Mouse (Mus musculus) olfactory bulb, adult 2 months (tissue): Measurements from ENCODE around the gene Emsy. TPM values are rescaled to one million over a fixed set of nuclear protein-coding genes. Genes with fewer than 3 reads are reported as not detected.

ENCODE experiments used
- H3K27ac ChIP-seq: fragments of 200-500 bp; 2 replicates; pipeline ENCODE4 v1.5.1; 2012; ENCODE audit warnings: low read depth, low read length; ENCODE audit not compliant: insufficient read depth
- H3K4me1 ChIP-seq: fragments of 200-500 bp; 2 replicates; pipeline ENCODE4 v1.6.1; 2012; ENCODE audit warnings: low read length; ENCODE audit not compliant: control insufficient read depth, insufficient read depth
- H3K4me3 ChIP-seq: fragments of 200-500 bp; 2 replicates; pipeline ENCODE4 v1.5.1; 2012; ENCODE audit warnings: mild to moderate bottlenecking, low read depth, low read length, moderate library complexity; ENCODE audit not compliant: insufficient read depth
- CTCF ChIP-seq: fragments of 200-500 bp; IDR thresholded peaks from 2 replicates; pipeline ENCODE4 v1.5.1; 2012; ENCODE audit warnings: low read depth, mild to moderate bottlenecking, low read length, moderate library complexity; ENCODE audit not compliant: insufficient read depth
- POLR2A ChIP-seq: fragments of 200-500 bp; IDR thresholded peaks from 2 replicates; pipeline ENCODE4 v1.6.1; 2012; ENCODE audit warnings: mild to moderate bottlenecking, low read depth, low read length, moderate library complexity; ENCODE audit not compliant: insufficient read depth
- WGBS: fragments of 180-500 bp; shearing (Covaris S2); methylation state at CpG from one replicate; pipeline ENCODE4 v1.1.7; 2018; 5-methylcytosine and 5-hydroxymethylcytosine counted together
- polyA plus RNA-seq: library from polyadenylated mRNA; stranded (reverse); fragments of >200 nt; gene quantifications from 2 replicates; pipeline ENCODE4 v1.2.4, GENCODE M21; 2012; ENCODE audit warnings: low replicate concordance; ENCODE audit not compliant: missing spikeins, insufficient read depth, insufficient read length

Emsy gene
- not detected in 2 replicates for polyA plus RNA-seq

GRCm38 (mm10) chr7:98656531-98657221 is at the start of gene Emsy:
TSS of gene Emsy (minus strand) at chr7:98656783.
- TF ChIP-seq CTCF (no peak), POLR2A (peak; percentile 70; the same call in 1 of the 2 replicates)
- Histone ChIP-seq H3K4me3 (peak within 1 kb of the TSS; percentile 95), H3K27ac (peak within 1 kb of the TSS; percentile 84), H3K4me1 (peaks cover 3% of the 10 kb centered on the region; the same call in 1 of the 2 replicates)
- under 1% methylated on average over 42 of the region's 42 CpGs for WGBS

DNA sequence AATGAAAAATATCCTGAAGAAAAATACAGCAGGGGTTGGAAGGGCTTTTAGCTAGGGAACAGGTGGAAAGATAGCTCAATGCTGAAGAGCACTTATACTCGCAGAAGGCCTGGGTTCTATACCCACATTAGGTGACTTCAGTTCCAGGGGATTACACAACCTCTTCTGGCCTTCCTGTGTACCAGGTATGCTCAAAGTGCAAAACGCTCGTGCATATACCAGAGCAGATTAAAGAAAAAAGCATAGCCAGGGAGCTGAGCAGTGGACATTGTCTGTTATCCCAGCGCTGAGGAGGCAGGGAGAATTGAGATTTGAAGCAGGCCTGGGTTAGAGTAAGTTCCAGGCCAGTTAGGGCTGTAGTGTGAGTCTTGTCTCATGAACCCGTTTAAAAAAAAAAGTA is 47.7 kb upstream of the Emsy start:
- Histone ChIP-seq H3K4me1 (peaks cover 2% of the 10 kb centered on the region; the same call in 1 of the 2 replicates), H3K27ac (no peak overlapping the region), H3K4me3 (no peak overlapping the region)
- 39% methylated on average over 5 of the region's 5 CpGs for WGBS
- TF ChIP-seq POLR2A (no peak), CTCF (no peak)

GRCm38 (mm10) chr7:98703365-98703881 is 46.8 kb upstream of the Emsy start:
- H3K4me1 ChIP-seq, result peaks cover 2% of the 10 kb centered on the region; the same call in 1 of the 2 replicates
- no peak overlapping the region for H3K27ac ChIP-seq
- under 1% methylated on average over 38 of the region's 38 CpGs for WGBS
- no peak for TF ChIP-seq CTCF
- no peak for TF ChIP-seq POLR2A
- H3K4me3 ChIP-seq, result peak overlapping the region; percentile 71

GRCm38 (mm10) chr7:98702283-98703240 is 46.0 kb upstream of the Emsy start, which contains the start of gene Thap12:
TSS of gene Thap12 (plus strand) at chr7:98703103.
- TF ChIP-seq POLR2A (peak; percentile 69; the same call in 1 of the 2 replicates), CTCF (no peak)
- Histone ChIP-seq H3K27ac (no peak within 1 kb of the TSS; the same call in 1 of the 2 replicates), H3K4me3 (peak within 1 kb of the TSS; percentile 71), H3K4me1 (peaks cover 2% of the 10 kb centered on the region; the same call in 1 of the 2 replicates)
- 1% methylated on average over 65 of the region's 65 CpGs for WGBS

DNA sequence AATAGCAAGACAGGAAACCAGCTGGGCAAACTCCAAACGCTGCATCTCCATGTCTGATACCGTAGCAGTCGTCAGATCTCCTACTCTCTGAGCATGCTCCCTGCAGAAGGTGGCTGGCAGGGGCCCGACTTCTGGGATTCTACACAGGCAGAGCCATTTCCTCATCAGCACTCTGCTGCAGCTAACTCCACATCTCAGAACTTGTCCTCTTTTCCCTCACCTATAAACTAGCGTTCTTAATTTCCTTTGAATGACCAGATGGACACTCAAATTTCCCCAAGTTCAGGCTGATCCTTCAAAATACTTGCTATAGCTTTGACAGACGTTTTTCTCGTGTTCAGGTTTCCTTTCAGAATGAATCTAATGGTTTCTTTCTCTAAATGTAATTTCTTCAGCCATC is 45.2 kb upstream of the Emsy start:
- no peak for TF ChIP-seq POLR2A
- TF ChIP-seq CTCF, result no peak
- Histone ChIP-seq H3K4me3 (no peak overlapping the region), H3K4me1 (peaks cover 2% of the 10 kb centered on the region; the same call in 1 of the 2 replicates), H3K27ac (no peak overlapping the region)
- WGBS, result 41% methylated on average over 7 of the region's 7 CpGs

DNA sequence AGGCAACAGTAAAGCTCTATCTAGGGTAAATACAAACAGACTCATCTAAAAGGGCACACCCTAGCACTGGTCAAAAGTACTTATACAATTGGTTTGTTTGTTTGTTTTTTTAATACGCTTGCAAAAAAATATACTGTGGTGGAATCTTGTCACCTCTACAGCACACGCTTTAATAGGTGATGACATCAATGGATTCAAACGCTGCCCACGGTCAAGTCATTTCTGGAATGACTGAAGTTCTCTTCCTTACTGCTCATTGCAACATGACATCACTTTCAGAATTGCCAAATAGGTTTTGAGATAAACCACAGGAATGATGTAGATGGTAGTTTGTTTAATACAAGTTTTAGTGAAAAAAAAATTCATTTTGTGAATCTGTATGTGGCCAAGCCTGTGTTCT is 42.0 kb upstream of the Emsy start:
- no peak for TF ChIP-seq CTCF
- no peak for TF ChIP-seq POLR2A
- WGBS, result 95% methylated on average over 4 of the region's 4 CpGs
- H3K4me1 ChIP-seq, result peaks cover 2% of the 10 kb centered on the region; the same call in 1 of the 2 replicates

DNA sequence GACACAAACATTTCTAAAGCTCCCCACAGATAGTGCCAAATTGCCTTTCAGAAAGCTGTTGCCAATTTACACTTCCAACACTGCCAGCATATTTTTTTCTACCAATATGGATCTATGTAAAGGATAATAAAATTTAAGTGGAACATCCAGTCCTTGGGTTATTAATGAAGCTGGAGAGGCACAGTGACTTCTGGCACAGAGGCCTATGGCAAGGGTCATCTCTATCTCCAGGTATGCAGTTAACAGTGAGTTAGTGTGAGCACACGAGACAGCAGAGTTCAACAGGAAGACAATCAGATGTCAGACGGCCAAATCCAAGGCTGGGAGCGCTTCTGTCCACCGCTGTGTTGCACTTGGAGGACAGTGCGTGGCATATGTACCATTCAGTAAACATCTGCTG is 41.5 kb upstream of the Emsy start:
- no peak for TF ChIP-seq CTCF
- TF ChIP-seq POLR2A, result no peak
- WGBS, result 65% methylated on average over 5 of the region's 5 CpGs

More for the DNA sequence above, 42.0 kb upstream of the Emsy start:
- no peak overlapping the region for H3K4me3 ChIP-seq
- no peak overlapping the region for H3K27ac ChIP-seq

GRCm38 (mm10) chr7:98697496-98697895 is 40.9 kb upstream of the Emsy start:
- Histone ChIP-seq H3K4me1 (peaks cover 8% of the 10 kb centered on the region), H3K27ac (no peak overlapping the region), H3K4me3 (no peak overlapping the region)
- TF ChIP-seq POLR2A (no peak), CTCF (no peak)
- 11% methylated on average over 2 of the region's 2 CpGs for WGBS

More for the DNA sequence above, 41.5 kb upstream of the Emsy start:
- peaks cover 3% of the 10 kb centered on the region for H3K4me1 ChIP-seq
- H3K4me3 ChIP-seq, result no peak overlapping the region
- H3K27ac ChIP-seq, result no peak overlapping the region

DNA sequence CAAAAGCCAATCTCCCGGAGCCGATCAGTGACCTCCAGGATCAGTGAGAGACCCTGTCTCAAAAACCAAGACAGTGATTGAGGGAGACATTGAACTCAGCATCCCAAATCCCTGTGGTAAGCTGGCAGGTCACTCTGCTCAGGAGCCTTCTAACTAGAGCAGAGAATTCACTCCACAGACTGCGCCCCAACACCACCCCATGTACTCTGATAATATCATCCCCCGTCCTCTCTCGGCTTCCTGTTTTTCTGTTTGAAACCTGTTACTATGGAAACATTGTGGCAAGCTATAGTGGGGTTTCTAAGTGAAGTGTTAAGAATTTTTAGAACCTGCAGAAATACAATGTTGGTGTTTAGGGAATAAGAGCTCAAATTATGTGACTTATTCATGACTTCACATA is 37.5 kb upstream of the Emsy start:
- no peak overlapping the region for H3K27ac ChIP-seq
- 58% methylated on average over 5 of the region's 5 CpGs for WGBS
- peaks cover 6% of the 10 kb centered on the region for H3K4me1 ChIP-seq
- no peak overlapping the region for H3K4me3 ChIP-seq
- TF ChIP-seq POLR2A (no peak), CTCF (no peak)
